ENCODE assay signal across 8 mouse cellular contexts in the genomic region with DNA sequence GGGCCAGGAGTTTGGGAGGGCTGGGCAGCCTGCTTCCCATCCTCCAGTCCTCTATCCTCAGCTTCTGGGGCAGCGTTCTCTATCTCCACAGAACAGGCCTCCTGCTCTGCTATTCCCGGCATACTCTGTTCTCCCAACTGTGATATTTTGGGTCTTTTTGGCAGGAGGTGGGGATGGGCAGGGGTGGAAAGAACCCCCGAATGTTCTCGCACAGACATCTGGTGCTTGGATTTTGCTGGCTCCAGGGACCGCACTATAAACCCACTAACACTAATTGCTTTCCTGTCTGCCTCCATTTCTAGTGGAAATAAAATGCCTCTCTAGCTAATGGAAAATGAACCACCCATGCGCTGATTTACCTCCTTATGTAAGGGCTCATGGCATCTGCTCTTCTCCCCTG. TPM values are rescaled to one million over a fixed set of nuclear protein-coding genes. Genes with fewer than 3 reads are reported as not detected.
A peak's percentile ranks its signal among the peaks of the same experiment; 100 is the strongest.
DNase-seq lines count a peak whose midpoint lies in the region; ATAC-seq and TF ChIP-seq lines count a peak whose summit lies in the region.

No protein-coding gene starts in this region.

- no peak for DNase-seq in heart, adult 2 months
- no peak for DNase-seq in heart, postnatal 4 days
- DNase-seq in brain, embryonic 14.5 days (ENCODE audit: low read depth) = peak; percentile 52
- DNase-seq in hindbrain, embryonic 14.5 days (ENCODE audit: low spot score) = no peak
- no peak for DNase-seq in adipocyte (ENCODE audit: low spot score)
- no peak for DNase-seq in adrenal gland, postnatal 14 days
- DNase-seq in spleen, postnatal 4 days (ENCODE audit: low spot score in 2 of 2) = no peak

- ATAC-seq in hindbrain, embryonic 14.5 days (ENCODE audit: low FRiP score) = peak; percentile 40; the same call in 1 of the 2 replicates
- peak; percentile 60 for ATAC-seq in limb, embryonic 13.5 days (ENCODE audit: low FRiP score, low read depth)

- TF ChIP-seq EP300 in heart, adult 2 months (IDR thresholded peaks at IDR 0.05; ENCODE audit: insufficient read depth, low read depth, low read length) = no peak

- 0 out of 2 replicates have a peak, but pooled peaks cover 1% of the 10 kb centered on the region for H3K79me2 ChIP-seq in heart, adult 2 months (replicated peaks; ENCODE audit: control insufficient read depth, insufficient read depth, low read length)

- no peak overlapping the region for H3K4me3 ChIP-seq in heart, adult 2 months
- no peak overlapping the region for H3K4me3 ChIP-seq in hindbrain, embryonic 14.5 days (replicated peaks; ENCODE audit: low read length)
- no peak overlapping the region for H3K4me3 ChIP-seq in limb, embryonic 13.5 days

- H3K27me3 ChIP-seq in heart, adult 2 months (ENCODE audit: control insufficient read depth, insufficient read depth, low read length) = no peaks in the 10 kb centered on the region
- H3K27me3 ChIP-seq in hindbrain, embryonic 14.5 days (ENCODE audit: control insufficient read depth, insufficient read depth, low read length) = no peaks in the 10 kb centered on the region
- no peaks in the 10 kb centered on the region for H3K27me3 ChIP-seq in limb, embryonic 13.5 days

- H3K9ac ChIP-seq in heart, adult 2 months (ENCODE audit: low read depth, low read length) = no peak overlapping the region
- no peak overlapping the region for H3K9ac ChIP-seq in hindbrain, embryonic 14.5 days
- H3K9ac ChIP-seq in limb, embryonic 13.5 days = no peak overlapping the region

- TF ChIP-seq CTCF in heart, adult 2 months (IDR thresholded peaks at IDR 0.05) = no peak
- no peak for TF ChIP-seq CTCF in brain, embryonic 14.5 days (IDR thresholded peaks at IDR 0.05; ENCODE audit: borderline replicate concordance, extremely low read depth, insufficient read depth, insufficient read length)

- H3K4me1 ChIP-seq in heart, adult 2 months (ENCODE audit: control insufficient read depth, insufficient read depth, low read length) = peaks cover 41% of the 10 kb centered on the region
- peaks cover 26% of the 10 kb centered on the region for H3K4me1 ChIP-seq in hindbrain, embryonic 14.5 days (replicated peaks; ENCODE audit: control insufficient read depth, insufficient read depth, low read length)
- H3K4me1 ChIP-seq in limb, embryonic 13.5 days = peaks cover 59% of the 10 kb centered on the region

- no peaks in the 10 kb centered on the region for H3K9me3 ChIP-seq in hindbrain, embryonic 14.5 days (ENCODE audit: control insufficient read depth, low read length)
- H3K9me3 ChIP-seq in limb, embryonic 13.5 days = peaks cover under 1% of the 10 kb centered on the region; the same call in 1 of the 2 replicates

- intact Hi-C loops in heart, adult 2 months (cut with DNase I) = no loop called here

- no peak for TF ChIP-seq POLR2A in heart, adult 2 months (IDR thresholded peaks at IDR 0.05; ENCODE audit: insufficient read depth, low read depth, low read length)
- TF ChIP-seq POLR2A in brain, embryonic 14.5 days (IDR thresholded peaks at IDR 0.05; ENCODE audit: borderline replicate concordance, extremely low read depth, insufficient read depth, insufficient read length, poor library complexity, severe bottlenecking) = no peak

- peak overlapping the region; percentile 94 for H3K27ac ChIP-seq in heart, adult 2 months
- H3K27ac ChIP-seq in hindbrain, embryonic 14.5 days = peak overlapping the region; percentile 59
- H3K27ac ChIP-seq in limb, embryonic 13.5 days = peak overlapping the region; percentile 72

- 24% methylated on average over 6 of the region's 6 CpGs for WGBS in heart, adult 2 months
- 56% methylated on average over 6 of the region's 6 CpGs for WGBS in hindbrain, embryonic 14.5 days
- WGBS in limb, embryonic 13.5 days = 26% methylated on average over 6 of the region's 6 CpGs

- peaks cover 40% of the 10 kb centered on the region for H3K36me3 ChIP-seq in heart, adult 2 months (ENCODE audit: control insufficient read depth, insufficient read depth, low read length)
- H3K36me3 ChIP-seq in hindbrain, embryonic 14.5 days (replicated peaks; ENCODE audit: control insufficient read depth, insufficient read depth) = no peaks in the 10 kb centered on the region
- no peaks in the 10 kb centered on the region for H3K36me3 ChIP-seq in limb, embryonic 13.5 days

- no peak overlapping the region for H3K4me2 ChIP-seq in hindbrain, embryonic 14.5 days (replicated peaks)
- H3K4me2 ChIP-seq in limb, embryonic 13.5 days (replicated peaks) = peak overlapping the region; percentile 10

RNA-seq across cellular contexts. Expression of gene Tbc1d7, which starts 58.9 kb away (rescaled TPM):
- total RNA-seq in heart, adult 2 months (2021) = 10 to 100 TPM; 28.5 to 28.8 TPM
- polyA plus RNA-seq in heart, adult 2 months (2012; rRNA removed) = 33.4 and 34.1 TPM in 2 replicates
- 10 to 100 TPM; 40.3 to 45.0 TPM for total RNA-seq in heart, postnatal 4 days (2021)
- 43.0 and 46.2 TPM in 2 replicates for polyA plus RNA-seq in brain, embryonic 14.5 days (2012; rRNA removed)
- 82.5 and 91.4 TPM in 2 replicates for polyA plus RNA-seq in hindbrain, embryonic 14.5 days (2014; fragmentation: Nextera tagmentation; extraction: Ambion mirVana)
- polyA plus RNA-seq in limb, embryonic 13.5 days (2015; fragmentation: Nextera tagmentation; extraction: Ambion mirVana) = 59.0 and 67.9 TPM in 2 replicates
- 24.1 and 24.6 TPM in 2 replicates for total RNA-seq in adrenal gland, postnatal 14 days (2021)
